Mouse (Mus musculus): Measurements from ENCODE around the gene Hsf2bp.

Gene Hsf2bp

GRCm38 (mm10) chr17:31983491-31983890, 52.7 kb downstream of the Hsf2bp start:
- DNase-seq (ENCODE audit: low read depth, low spot score), result no peak

- DNase-seq (ENCODE audit: low read depth, low spot score), result no peak
Measured at GRCm38 (mm10) chr17:31982326-31983190, 53.6 kb downstream of the Hsf2bp start.

- DNase-seq (ENCODE audit: low read depth, low spot score), result no peak
Measured at GRCm38 (mm10) chr17:31979888-31980287, 56.3 kb downstream of the Hsf2bp start.

- no peak for DNase-seq (ENCODE audit: low read depth, low spot score)
Measured at GRCm38 (mm10) chr17:31977131-31977530, 59.0 kb downstream of the Hsf2bp start.

GRCm38 (mm10) chr17:31976501-31976900, 59.6 kb downstream of the Hsf2bp start:
- no peak for DNase-seq (ENCODE audit: low read depth, low spot score)

- no peak for DNase-seq (ENCODE audit: low read depth, low spot score)
Measured at GRCm38 (mm10) chr17:31974694-31975093, 61.5 kb downstream of the Hsf2bp start.

- DNase-seq (ENCODE audit: low read depth, low spot score), result no peak
Measured at GRCm38 (mm10) chr17:31973664-31974230, 62.4 kb downstream of the Hsf2bp start.

GRCm38 (mm10) chr17:31970890-31971289, 65.3 kb downstream of the Hsf2bp start:
- no peak for DNase-seq (ENCODE audit: low read depth, low spot score)

GRCm38 (mm10) chr17:31968801-31969200, 67.3 kb downstream of the Hsf2bp start:
- no peak for DNase-seq (ENCODE audit: low read depth, low spot score)

- no peak for DNase-seq (ENCODE audit: low read depth, low spot score)
Measured at GRCm38 (mm10) chr17:31967311-31967710, 68.8 kb downstream of the Hsf2bp start.

- DNase-seq (ENCODE audit: low read depth, low spot score), result no peak
Measured at GRCm38 (mm10) chr17:31966566-31966965, 69.6 kb downstream of the Hsf2bp start.

- no peak for DNase-seq (ENCODE audit: low read depth, low spot score)
Measured at GRCm38 (mm10) chr17:31965623-31966022, 70.5 kb downstream of the Hsf2bp start.

GRCm38 (mm10) chr17:31962930-31963329, 73.2 kb downstream of the Hsf2bp start:
- no peak for DNase-seq (ENCODE audit: low read depth, low spot score)

- no peak for DNase-seq (ENCODE audit: low read depth, low spot score)
Measured at GRCm38 (mm10) chr17:31962281-31962680, 73.9 kb downstream of the Hsf2bp start.

- DNase-seq (ENCODE audit: low read depth, low spot score), result no peak
Measured at GRCm38 (mm10) chr17:31954551-31955140, 81.5 kb downstream of the Hsf2bp start.

GRCm38 (mm10) chr17:31949076-31949475, 87.1 kb downstream of the Hsf2bp start:
- no peak for DNase-seq (ENCODE audit: low read depth, low spot score)

- DNase-seq (ENCODE audit: low read depth, low spot score), result no peak
Measured at GRCm38 (mm10) chr17:31946436-31946835, 89.7 kb downstream of the Hsf2bp start.

GRCm38 (mm10) chr17:31943881-31944539, 92.1 kb downstream of the Hsf2bp start:
- no peak for DNase-seq (ENCODE audit: low read depth, low spot score)

GRCm38 (mm10) chr17:31941616-31942015, 94.5 kb downstream of the Hsf2bp start:
- DNase-seq (ENCODE audit: low read depth, low spot score), result no peak

- no peak for DNase-seq (ENCODE audit: low read depth, low spot score)
Measured at GRCm38 (mm10) chr17:31940607-31941006, 95.5 kb downstream of the Hsf2bp start.

GRCm38 (mm10) chr17:31939292-31940060, 96.7 kb downstream of the Hsf2bp start:
- no peak for DNase-seq (ENCODE audit: low read depth, low spot score)
